Mouse (Mus musculus): Measurements from ENCODE around the gene 1810062G17Rik. TPM values are rescaled to one million over a fixed set of nuclear protein-coding genes. Genes with fewer than 3 reads are reported as not detected.

Gene 1810062G17Rik
- polyA plus RNA-seq (2017; shearing (Covaris generic)), result 1.8 TPM

DNA sequence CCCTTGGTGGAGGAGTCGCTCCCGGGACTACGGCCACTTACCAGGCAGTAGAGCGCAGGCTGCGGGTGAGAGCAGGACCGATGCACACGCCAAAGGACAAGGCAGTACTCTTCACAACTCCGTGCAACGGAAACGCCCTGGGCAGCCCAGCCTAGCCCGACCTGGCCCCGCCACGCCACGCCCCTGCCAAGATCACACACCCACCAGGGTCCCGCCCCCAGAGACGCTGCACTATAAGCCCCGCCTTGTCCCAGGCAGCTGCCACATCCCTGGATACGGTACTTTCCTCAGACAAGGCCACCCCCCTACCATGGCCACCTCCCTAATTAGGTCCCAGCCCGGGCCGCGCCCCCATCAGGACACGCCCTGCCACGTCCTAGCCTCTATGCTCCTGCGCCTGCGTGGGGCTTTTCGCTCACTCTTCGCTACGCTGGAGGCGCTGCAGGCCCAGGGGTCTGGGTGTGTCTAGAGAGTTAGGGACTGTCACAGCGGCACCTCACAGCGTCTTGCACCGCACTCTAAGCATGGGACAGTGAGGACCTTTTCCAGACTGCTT lies at the start of gene 1810062G17Rik, which contains the start of gene Anxa5:
Gene 1810062G17Rik (plus strand): TSS at position 406 of the 556 bp plus-strand sequence.
Gene Anxa5 (minus strand): TSS at position 363 of the 556 bp plus-strand sequence.

GRCm38 (mm10) chr3:36521073-36522060 lies 45.6 kb downstream of the 1810062G17Rik start, which contains the start of gene Gm11549:
TSS of gene Gm11549 (minus strand) at chr3:36521813.

Other genes starting within 250 kb of the 1810062G17Rik start
- 194 TPM for gene Anxa5, start within 50 bp of the 1810062G17Rik start, polyA plus RNA-seq (2017; shearing (Covaris generic))
- not detected for gene Gm11549, start 45.9 kb downstream of the 1810062G17Rik start, polyA plus RNA-seq (2017; shearing (Covaris generic))
- gene Exosc9, start 76.7 kb downstream of the 1810062G17Rik start, polyA plus RNA-seq (2017; shearing (Covaris generic)), result 53.9 TPM
- gene Ccna2, start 96.2 kb downstream of the 1810062G17Rik start, polyA plus RNA-seq (2017; shearing (Covaris generic)), result 3.7 TPM
- 0.75 TPM for gene Bbs7, start 137.5 kb downstream of the 1810062G17Rik start, polyA plus RNA-seq (2017; shearing (Covaris generic))
- gene Trpc3, start 214.2 kb downstream of the 1810062G17Rik start, polyA plus RNA-seq (2017; shearing (Covaris generic)), result not detected